9 mouse cellular contexts compared by ENCODE assay signal in the genomic region with DNA sequence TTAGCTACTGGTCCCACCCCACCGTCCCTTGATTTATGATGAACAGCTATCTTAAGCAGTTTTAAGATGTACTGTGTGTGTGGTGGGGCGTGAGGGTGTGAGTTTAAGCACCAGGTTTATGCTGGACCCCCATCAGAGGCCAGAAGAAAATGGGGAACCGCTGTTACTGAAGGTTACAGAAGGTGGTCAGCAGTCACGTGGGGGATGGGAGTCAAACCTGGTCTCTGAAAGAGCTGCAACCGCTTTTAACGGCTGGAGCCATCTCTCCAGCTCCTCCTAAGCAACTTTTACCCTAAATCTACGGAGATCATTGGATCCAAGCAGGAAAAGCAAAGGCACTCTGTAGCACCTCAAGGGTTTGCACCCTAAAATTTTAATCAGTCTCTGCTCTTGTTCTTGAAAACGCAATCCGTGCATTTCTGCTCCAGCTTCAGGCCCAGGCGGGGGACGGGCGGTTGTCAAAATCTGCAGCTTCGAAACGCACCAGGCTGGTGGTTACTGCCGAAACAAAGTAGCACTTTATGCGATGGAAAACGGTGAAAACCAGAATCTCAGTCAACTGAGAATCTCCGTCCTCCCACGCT. TPM values are rescaled to one million over a fixed set of nuclear protein-coding genes. Genes with fewer than 3 reads are reported as not detected.
DNase-seq lines count a peak whose midpoint lies in the region; ATAC-seq and TF ChIP-seq lines count a peak whose summit lies in the region.
"Had no signal": no experiment of that assay in that cellular context is flagged by ENCODE, and none has a peak within 500 bp of the region (broad histone marks: within the 10 kb centered on the region; RNA-seq: fewer than 3 reads in every experiment).

No protein-coding gene starts in this region.

- peak overlapping the region; percentile 93 for H3K4me2 ChIP-seq in hindbrain, embryonic 14.5 days (replicated peaks)

- no peaks in the 10 kb centered on the region for H3K27me3 ChIP-seq in heart, adult 2 months (ENCODE audit: control insufficient read depth, insufficient read depth, low read length)
- no peaks in the 10 kb centered on the region for H3K27me3 ChIP-seq in E14TG2a.4 (ENCODE audit: insufficient read depth, low read length)
- no peaks in the 10 kb centered on the region for H3K27me3 ChIP-seq in hindbrain, embryonic 14.5 days (ENCODE audit: control insufficient read depth, insufficient read depth, low read length)

- TF ChIP-seq CTCF in heart, adult 2 months (IDR thresholded peaks at IDR 0.05): no peak
- TF ChIP-seq CTCF in E14TG2a.4 (conservative IDR thresholded peaks at IDR 0.05; ENCODE audit: low read length): no peak

- WGBS in heart, adult 2 months: 6% methylated on average over 19 of the region's 19 CpGs
- WGBS in hindbrain, embryonic 14.5 days: 6% methylated on average over 19 of the region's 19 CpGs
- 7% methylated on average over 19 of the region's 19 CpGs for WGBS in macrophage (ENCODE audit: missing documents)

- TF ChIP-seq POLR2A in heart, adult 2 months (IDR thresholded peaks at IDR 0.05; ENCODE audit: insufficient read depth, low read depth, low read length): no peak

- peak overlapping the region; percentile 72 for H3K9ac ChIP-seq in heart, adult 2 months (ENCODE audit: low read depth, low read length)
- peak overlapping the region; percentile 97 for H3K9ac ChIP-seq in hindbrain, embryonic 14.5 days

- H3K4me3 ChIP-seq in heart, adult 2 months: peak overlapping the region; percentile 90
- H3K4me3 ChIP-seq in E14TG2a.4 (replicated peaks; ENCODE audit: low read length) (peak overlapping the region; percentile 99), macrophage (ENCODE audit: inconsistent target) (peak overlapping the region; percentile 91)
- H3K4me3 ChIP-seq in hindbrain, embryonic 14.5 days (replicated peaks; ENCODE audit: low read length): peak overlapping the region; percentile 100

- H3K79me2 ChIP-seq in heart, adult 2 months (replicated peaks; ENCODE audit: control insufficient read depth, insufficient read depth, low read length): peaks cover 4% of the 10 kb centered on the region
- peaks cover 44% of the 10 kb centered on the region for H3K79me2 ChIP-seq in macrophage (ENCODE audit: inconsistent target)

- DNase-seq in heart, adult 2 months: no peak
- DNase-seq in heart, postnatal 25 days (ENCODE audit: low spot score): no peak
- DNase-seq in embryo, embryonic 11 days: peak; percentile 42
- DNase-seq in hindbrain, embryonic 14.5 days (ENCODE audit: low spot score): peak; percentile 24
- peak; percentile 52 for DNase-seq in testis, postnatal 10 days (ENCODE audit: low spot score)
- no peak for DNase-seq in urinary bladder, postnatal 36 days (ENCODE audit: low spot score in 2 of 2)

- no peaks in the 10 kb centered on the region for H3K9me3 ChIP-seq in E14TG2a.4 (ENCODE audit: low read length)
- H3K9me3 ChIP-seq in hindbrain, embryonic 14.5 days (ENCODE audit: control insufficient read depth, low read length): no peaks in the 10 kb centered on the region

- H3K4me1 ChIP-seq in heart, adult 2 months (ENCODE audit: control insufficient read depth, insufficient read depth, low read length): peaks cover 3% of the 10 kb centered on the region; the same call in 1 of the 2 replicates
- peaks cover 11% of the 10 kb centered on the region for H3K4me1 ChIP-seq in E14TG2a.4 (replicated peaks; ENCODE audit: low read depth, low read length)
- H3K4me1 ChIP-seq in hindbrain, embryonic 14.5 days (replicated peaks; ENCODE audit: control insufficient read depth, insufficient read depth, low read length): peaks cover 15% of the 10 kb centered on the region

- intact Hi-C loops in heart, adult 2 months (cut with DNase I): no loop called here
- intact Hi-C loops in heart, postnatal 25 days (cut with DNase I): no loop called here

- peaks cover 3% of the 10 kb centered on the region for H3K36me3 ChIP-seq in heart, adult 2 months (ENCODE audit: control insufficient read depth, insufficient read depth, low read length)
- no peaks in the 10 kb centered on the region for H3K36me3 ChIP-seq in E14TG2a.4 (ENCODE audit: insufficient read depth, low read length)
- H3K36me3 ChIP-seq in hindbrain, embryonic 14.5 days (replicated peaks; ENCODE audit: control insufficient read depth, insufficient read depth): no peaks in the 10 kb centered on the region
- H3K36me3 ChIP-seq in macrophage (ENCODE audit: inconsistent target): no peaks in the 10 kb centered on the region

- ATAC-seq in hindbrain, embryonic 14.5 days (ENCODE audit: low FRiP score): peak; percentile 42

- H3K27ac ChIP-seq in heart, adult 2 months: peak overlapping the region; percentile 82
- peak overlapping the region; percentile 90 for H3K27ac ChIP-seq in hindbrain, embryonic 14.5 days
- no peak overlapping the region for H3K27ac ChIP-seq in macrophage

- TF ChIP-seq EP300 in heart, adult 2 months (IDR thresholded peaks at IDR 0.05; ENCODE audit: insufficient read depth, low read depth, low read length): no peak

RNA-seq across cellular contexts. Expression of gene Zc3h13, which starts 0.5 kb away (rescaled TPM):
- 10 to 100 TPM; 24.9 to 26.2 TPM for total RNA-seq in heart, adult 2 months (2021)
- 5.2 and 5.5 TPM in 2 replicates for polyA plus RNA-seq in heart, adult 2 months (2012; rRNA removed)
- 10 to 100 TPM; 25.4 to 26.3 TPM for total RNA-seq in heart, postnatal 25 days (2021)
- polyA plus RNA-seq in hindbrain, embryonic 14.5 days (2014; fragmentation: Nextera tagmentation; extraction: Ambion mirVana): 34.5 and 34.6 TPM in 2 replicates
- total RNA-seq in macrophage (2018; cell fraction: chromatin; rRNA removed): 10 to 100 TPM; 38.1 to 85.7 (median 67.5) TPM
- 10 to 100 TPM; 11.7 to 20.8 (median 17.5) TPM for total RNA-seq in macrophage (2018; cell fraction: cytosol; rRNA removed)
- 10 to 100 TPM; 23.1 to 57.3 (median 39.4) TPM for total RNA-seq in macrophage (2018; cell fraction: nucleus; rRNA removed)
- polyA plus RNA-seq in macrophage (2018): 15.4 to 32.8 TPM (median 16.9 TPM) in 3 replicates

RNA-seq across cellular contexts. Expression of gene Cpb2, which starts 41.6 kb away (rescaled TPM):
- total RNA-seq in heart, adult 2 months (2021): not detected
- polyA plus RNA-seq in heart, adult 2 months (2012; rRNA removed): not detected in 2 replicates
- not detected for total RNA-seq in heart, postnatal 25 days (2021)
- 0.17 TPM in 1 of 2 replicates, not detected in the other for polyA plus RNA-seq in hindbrain, embryonic 14.5 days (2014; fragmentation: Nextera tagmentation; extraction: Ambion mirVana)
- total RNA-seq in macrophage (2018; cell fraction: chromatin; rRNA removed): not detected
- total RNA-seq in macrophage (2018; cell fraction: cytosol; rRNA removed): not detected
- not detected for total RNA-seq in macrophage (2018; cell fraction: nucleus; rRNA removed)
- not detected in 3 replicates for polyA plus RNA-seq in macrophage (2018)
- total RNA-seq: layer of hippocampus, postnatal 25 days had no signal

Comparison
In these comparisons a context has a peak if more than half of its experiments do, and no peak if none do; other contexts are left out.
1. DNase-seq: peak in embryo, embryonic 11 days (single experiment), hindbrain, embryonic 14.5 days (single experiment) and testis, postnatal 10 days (single experiment); none in heart, adult 2 months (0 of 2), heart, postnatal 25 days (single experiment) and urinary bladder, postnatal 36 days (0 of 2).
2. Peak in every context shown above with its lines, with median percentiles within 50 percentile points of each other: H3K4me3 ChIP-seq.